Mouse (Mus musculus) midbrain, embryonic 14.5 days (tissue): ENCODE measurements around the gene Gtf2a2. TPM values are rescaled to one million over a fixed set of nuclear protein-coding genes. Genes with fewer than 3 reads are reported as not detected.
"Not testable (repeated sequence)": the region's sequence is repeated elsewhere in the genome, so short reads cannot be mapped to it uniquely, and the experiment has no call there.

Source experiments
- ATAC-seq: fragments of 200-750 bp; cut with Nextera tagmentation; 2 replicates; pipeline ENCODE4 v1.8.0; 2017; ENCODE audit warnings: moderate number of reproducible peaks, moderate library complexity; ENCODE audit not compliant: low FRiP score, low TSS enrichment
- DNase-seq: peaks from one replicate; pipeline ENCODE4 v3.0.0-alpha.2; 2015
- H3K27ac ChIP-seq: fragments of 300-500 bp; sonication (generic); replicated peaks from 2 replicates; pipeline ENCODE4 v1.5.1; 2014; ENCODE audit warnings: mild to moderate bottlenecking, low read depth, low read length, moderate library complexity
- H3K27me3 ChIP-seq: fragments of 300-500 bp; sonication (generic); 2 replicates; pipeline ENCODE4 v1.6.1; 2014; ENCODE audit warnings: low read length, control low read depth, mixed read lengths; ENCODE audit not compliant: control insufficient read depth, insufficient read depth
- H3K36me3 ChIP-seq: fragments of 300-500 bp; sonication (generic); 2 replicates; pipeline ENCODE4 v1.6.1; 2014; ENCODE audit warnings: low read length, control low read depth; ENCODE audit not compliant: control insufficient read depth, insufficient read depth
- H3K4me1 ChIP-seq: fragments of 300-500 bp; sonication (generic); 2 replicates; pipeline ENCODE4 v1.6.1; 2014; ENCODE audit warnings: mild to moderate bottlenecking, antibody characterized with exemption, low read length, control low read depth; ENCODE audit not compliant: control insufficient read depth, insufficient read depth
- H3K4me2 ChIP-seq: fragments of 300-500 bp; sonication (generic); 2 replicates; pipeline ENCODE4 v1.6.1; 2014; ENCODE audit warnings: mild to moderate bottlenecking, low read length, moderate library complexity
- H3K4me3 ChIP-seq: fragments of 300-500 bp; sonication (generic); replicated peaks from 2 replicates; pipeline ENCODE4 v1.5.1; 2014; ENCODE audit warnings: low read depth, low read length
- H3K9ac ChIP-seq: fragments of 300-500 bp; sonication (generic); replicated peaks from 2 replicates; pipeline ENCODE4 v1.6.1; 2014; ENCODE audit warnings: mild to moderate bottlenecking, low read length, moderate library complexity
- H3K9me3 ChIP-seq: fragments of 300-500 bp; sonication (generic); 2 replicates; pipeline ENCODE4 v1.6.1; 2016; ENCODE audit warnings: low read length, control low read depth, mixed read lengths; ENCODE audit not compliant: control insufficient read depth
- WGBS: fragments of 180-500 bp; shearing (Covaris S2); extraction: QIAGEN DNeasy Blood & Tissue Kit; methylation state at CpG from one replicate; pipeline ENCODE4 v1.1.7; 2014; 5-methylcytosine and 5-hydroxymethylcytosine counted together
- polyA plus RNA-seq: library from polyadenylated mRNA; unstranded; fragments of >200 nt; fragmentation: Nextera tagmentation; extraction: Ambion mirVana; gene quantifications from 2 replicates; pipeline ENCODE4 v1.2.1, GENCODE M21; 2014

Gtf2a2 gene
- polyA plus RNA-seq, 1 experiment from 2014 or later, result 205 TPM

- H3K27ac ChIP-seq, result no peak overlapping the region
- H3K4me3 ChIP-seq, result no peak overlapping the region
- no peaks in the 10 kb centered on the region for H3K27me3 ChIP-seq
- H3K4me2 ChIP-seq, result no peak overlapping the region
- no peak for DNase-seq
- no peak for ATAC-seq
- 96% methylated on average over 5 of the region's 5 CpGs for WGBS
- no peak overlapping the region for H3K9ac ChIP-seq
- H3K36me3 ChIP-seq, result peaks cover 40% of the 10 kb centered on the region
- H3K4me1 ChIP-seq, result peaks cover 8% of the 10 kb centered on the region
- H3K9me3 ChIP-seq, result no peaks in the 10 kb centered on the region
Observed at GRCm38 (mm10) chr9:70010781-70011473, 1.4 kb upstream of the Gtf2a2 start.

GRCm38 (mm10) chr9:70011537-70012407 lies 578 bp upstream of the Gtf2a2 start:
- peaks cover 8% of the 10 kb centered on the region for H3K4me1 ChIP-seq
- 64% methylated on average over 14 of the region's 14 CpGs for WGBS
- peak overlapping the region; percentile 89 for H3K27ac ChIP-seq
- H3K36me3 ChIP-seq, result peaks cover 40% of the 10 kb centered on the region
- peak overlapping the region; percentile 67 for H3K4me2 ChIP-seq
- ATAC-seq (0 out of 2 replicates have a peak, but pooled peaks have one; percentile 15), DNase-seq (no peak)
- H3K9ac ChIP-seq, result peak overlapping the region; percentile 36; the same call in 1 of the 2 replicates
- peak overlapping the region; percentile 87 for H3K4me3 ChIP-seq
- no peaks in the 10 kb centered on the region for H3K9me3 ChIP-seq
- no peaks in the 10 kb centered on the region for H3K27me3 ChIP-seq

- no peak overlapping the region for H3K27ac ChIP-seq
- peaks cover 18% of the 10 kb centered on the region; the same call in 1 of the 2 replicates for H3K36me3 ChIP-seq
- DNase-seq (no peak), ATAC-seq (no peak)
- H3K4me2 ChIP-seq, result no peak overlapping the region
- H3K4me1 ChIP-seq, result peaks cover 8% of the 10 kb centered on the region
- no peak overlapping the region for H3K4me3 ChIP-seq
- WGBS, result 99% methylated on average over 2 of the region's 2 CpGs
- H3K9me3 ChIP-seq, result no peaks in the 10 kb centered on the region
- H3K9ac ChIP-seq, result no peak overlapping the region
- no peaks in the 10 kb centered on the region for H3K27me3 ChIP-seq
Observed at GRCm38 (mm10) chr9:70015632-70016031, 3.3 kb downstream of the Gtf2a2 start.

- DNase-seq (peak; percentile 70), ATAC-seq (no peak)
- Histone ChIP-seq H3K4me3 (no peak overlapping the region), H3K9ac (no peak overlapping the region), H3K4me1 (peaks cover under 1% of the 10 kb centered on the region; the same call in 1 of the 2 replicates), H3K36me3 (peaks cover 27% of the 10 kb centered on the region), H3K27ac (no peak overlapping the region), H3K27me3 (no peaks in the 10 kb centered on the region), H3K9me3 (no peaks in the 10 kb centered on the region), H3K4me2 (no peak overlapping the region)
Observed at GRCm38 (mm10) chr9:70018879-70019278, 6.5 kb downstream of the Gtf2a2 start.

- WGBS, result 76% methylated on average over 1 of the region's 1 CpGs
Observed at GRCm38 (mm10) chr9:70021610-70022009, 9.3 kb downstream of the Gtf2a2 start.

GRCm38 (mm10) chr9:70022083-70022482 lies 9.7 kb downstream of the Gtf2a2 start:
- no peaks in the 10 kb centered on the region for H3K27me3 ChIP-seq
- H3K4me3 ChIP-seq, result no peak overlapping the region
- WGBS, result 97% methylated on average over 4 of the region's 4 CpGs
- ATAC-seq (no peak), DNase-seq (no peak)
- no peak overlapping the region for H3K4me2 ChIP-seq
- H3K4me1 ChIP-seq, result no peaks in the 10 kb centered on the region
- H3K9ac ChIP-seq, result no peak overlapping the region
- H3K36me3 ChIP-seq, result peaks cover 22% of the 10 kb centered on the region
- no peak overlapping the region for H3K27ac ChIP-seq
- H3K9me3 ChIP-seq, result no peaks in the 10 kb centered on the region

More at GRCm38 (mm10) chr9:70021610-70022009, 9.3 kb downstream of the Gtf2a2 start:
- DNase-seq (no peak), ATAC-seq (no peak)
- no peak overlapping the region for H3K4me2 ChIP-seq
- no peak overlapping the region for H3K27ac ChIP-seq
- H3K9ac ChIP-seq, result no peak overlapping the region
- no peak overlapping the region for H3K4me3 ChIP-seq
- H3K9me3 ChIP-seq, result no peaks in the 10 kb centered on the region
- H3K4me1 ChIP-seq, result no peaks in the 10 kb centered on the region
- H3K36me3 ChIP-seq, result peaks cover 24% of the 10 kb centered on the region
- no peaks in the 10 kb centered on the region for H3K27me3 ChIP-seq

- H3K4me1 ChIP-seq, H3K4me3 ChIP-seq, H3K9ac ChIP-seq, H3K27me3 ChIP-seq, H3K4me2 ChIP-seq, ATAC-seq, DNase-seq, H3K9me3 ChIP-seq, H3K27ac ChIP-seq: not testable (repeated sequence)
- peaks cover 22% of the 10 kb centered on the region for H3K36me3 ChIP-seq
- 80% methylated on average over 1 of the region's 1 CpGs for WGBS
Observed at GRCm38 (mm10) chr9:70023615-70024014, 11.3 kb downstream of the Gtf2a2 start.

- Histone ChIP-seq H3K9me3 (no peaks in the 10 kb centered on the region), H3K27me3 (no peaks in the 10 kb centered on the region), H3K9ac (no peak overlapping the region), H3K27ac (no peak overlapping the region), H3K36me3 (peaks cover 16% of the 10 kb centered on the region), H3K4me3 (no peak overlapping the region), H3K4me2 (no peak overlapping the region), H3K4me1 (no peaks in the 10 kb centered on the region)
- ATAC-seq, result no peak
- DNase-seq, result no peak
Observed at GRCm38 (mm10) chr9:70024648-70025047, 12.3 kb downstream of the Gtf2a2 start.
